Mouse (Mus musculus) T-helper 2 cell (primary cell): ENCODE data around the gene AI464131.

Experiments
- in situ Hi-C: fragments of 300-600 bp; cut with MboI, MseI; formaldehyde crosslinking; loops from one replicate; pipeline ENCODE4 v1.15.1; 2025; ENCODE audit warnings: high pct_unique_total_duplicates

The AI464131 gene

DNA sequence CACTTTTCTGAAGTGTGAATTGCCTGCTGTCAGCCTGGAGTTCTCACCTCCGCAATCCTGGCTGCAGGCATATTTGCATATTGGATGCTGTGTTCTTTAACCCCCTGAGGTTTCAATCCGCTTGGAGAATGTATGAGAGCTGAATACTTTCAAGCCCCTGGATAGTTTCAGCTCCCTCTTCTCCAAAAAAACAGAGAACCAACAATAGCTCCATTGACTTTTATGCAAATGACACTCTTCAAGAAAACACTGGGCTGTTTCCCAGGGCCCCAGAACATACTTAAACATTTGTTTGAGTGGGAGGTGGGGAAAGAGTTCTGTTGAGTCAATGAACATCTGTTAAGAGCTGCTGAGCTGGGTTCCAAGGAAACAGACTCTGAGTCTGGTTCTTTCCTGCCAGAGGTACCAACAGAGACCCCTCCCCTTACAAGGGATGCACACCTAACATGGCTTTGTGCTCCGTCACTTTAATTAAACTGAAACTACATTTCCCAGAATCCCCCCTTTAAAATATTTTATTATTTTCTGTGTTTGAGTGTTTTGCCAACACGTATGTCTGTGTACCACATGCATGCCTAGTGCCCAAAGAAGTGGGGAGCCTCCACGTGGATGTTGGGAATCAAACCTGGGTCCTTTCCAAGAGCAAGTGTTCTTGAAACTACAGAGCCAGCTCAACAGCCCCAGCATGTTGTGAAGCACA, 32.0 kb downstream of the AI464131 start:
- in situ Hi-C loops, result loop anchor here (25.0 kb wide), 1 partner anchor 1334 kb away; the partner anchor contains the start of gene Aco1

DNA sequence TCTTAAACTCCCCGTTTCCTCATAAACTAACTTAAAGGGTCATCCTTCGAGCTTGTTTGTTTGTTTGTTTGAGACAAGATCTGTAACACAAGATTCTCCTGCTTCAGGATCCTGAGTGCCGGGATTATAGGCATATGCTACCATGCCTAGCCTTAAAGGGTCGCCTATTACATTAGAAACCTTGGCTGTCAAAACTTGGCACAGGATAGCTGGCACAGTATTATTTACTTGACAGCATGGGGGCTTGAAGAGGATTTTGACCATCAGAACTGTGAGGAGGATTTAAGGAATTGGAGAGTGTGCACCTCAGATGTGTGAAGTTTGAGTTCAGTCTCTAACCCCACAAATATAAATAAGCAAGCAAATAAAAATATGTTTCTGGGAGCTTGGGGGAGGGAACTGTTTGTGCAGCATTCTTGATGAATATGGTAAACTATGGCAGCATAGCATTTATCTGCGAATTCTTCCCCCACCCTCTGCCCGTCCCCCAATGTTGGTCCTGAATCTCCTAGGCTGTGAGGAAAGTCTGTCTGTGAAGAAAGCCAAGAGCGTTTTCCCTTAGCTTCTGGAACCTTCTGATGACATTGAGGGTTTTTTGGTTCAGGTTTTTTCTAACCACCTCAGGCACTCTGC, 32.7 kb downstream of the AI464131 start:
- in situ Hi-C loops, result loop anchor here (25.0 kb wide), 1 partner anchor 1333 kb away; the partner anchor contains the start of gene Aco1

DNA sequence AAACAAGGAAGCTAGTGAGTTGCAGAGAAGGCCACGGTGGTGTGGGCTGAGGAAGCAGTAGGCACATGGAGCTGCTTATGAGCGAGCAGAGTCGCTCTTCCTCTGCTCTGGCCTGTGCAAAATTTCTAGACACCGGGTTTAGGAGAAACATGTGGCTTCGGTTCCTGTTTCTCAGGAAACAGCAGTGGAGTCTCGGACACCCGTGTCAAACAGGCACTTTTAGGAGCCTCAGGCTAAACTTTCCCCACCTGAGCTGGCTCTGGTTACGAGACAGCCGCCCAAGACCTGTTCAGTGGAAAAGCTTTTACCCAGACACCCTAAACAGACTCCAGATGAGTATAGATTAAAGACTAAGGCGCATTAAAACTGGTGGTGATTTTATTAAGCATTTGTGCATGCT, 33.7 kb downstream of the AI464131 start:
- in situ Hi-C loops, result loop anchor here (25.0 kb wide), 1 partner anchor 1332 kb away; the partner anchor contains the start of gene Aco1

DNA sequence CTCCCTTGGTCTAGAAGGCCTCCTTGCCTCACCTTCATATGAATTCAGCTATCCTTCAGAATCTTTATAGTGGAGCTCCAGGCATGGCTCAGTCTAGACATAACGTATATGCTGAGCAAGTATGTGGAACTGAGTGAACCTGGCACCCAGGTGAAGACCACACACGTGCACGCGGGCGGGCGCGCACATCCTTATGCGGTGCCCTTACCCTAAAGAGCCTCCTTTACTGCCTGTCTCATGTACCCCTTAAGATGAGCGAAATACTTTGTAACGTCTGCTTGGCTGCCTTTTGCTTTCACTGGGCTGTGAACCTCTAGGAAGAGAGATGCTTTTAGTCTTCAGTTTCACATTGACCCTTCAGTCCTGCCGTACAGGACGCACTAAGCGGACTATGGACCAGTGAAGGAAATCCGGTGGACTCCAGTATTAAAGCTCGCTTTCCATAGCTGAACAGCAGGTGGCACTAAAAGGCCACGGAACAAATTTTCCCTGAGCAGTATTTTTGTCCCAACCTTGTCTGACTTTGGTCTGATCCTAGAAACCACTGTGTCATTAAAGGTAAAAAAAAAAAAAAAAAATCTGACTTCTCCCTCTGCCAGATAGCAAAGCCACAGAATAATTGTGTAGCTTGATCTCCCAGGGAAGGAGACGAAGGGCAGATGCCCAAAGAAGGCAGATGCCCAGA, 34.3 kb downstream of the AI464131 start:
- in situ Hi-C loops, result loop anchor here (25.0 kb wide), 1 partner anchor 1331 kb away; the partner anchor contains the start of gene Aco1

DNA sequence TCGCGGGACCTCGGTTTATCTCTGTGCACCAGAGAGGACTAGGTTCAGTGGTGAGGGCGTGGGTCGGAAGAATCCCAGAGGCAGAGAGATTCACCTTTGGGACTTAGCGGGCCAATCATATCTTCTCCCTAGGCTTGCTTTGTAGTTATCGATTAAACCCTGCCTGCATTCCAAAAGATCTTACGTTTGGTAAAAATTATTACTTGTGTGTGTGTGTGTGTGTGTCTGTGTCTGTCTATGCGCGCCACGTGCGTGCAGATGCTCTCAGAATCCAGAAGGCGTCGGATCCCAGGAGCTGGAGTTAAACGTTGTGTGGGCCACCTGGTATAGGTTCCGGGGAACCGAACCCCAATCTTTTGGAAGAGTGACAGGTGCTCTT, 37.6 kb downstream of the AI464131 start:
- in situ Hi-C loops, result loop anchor here (25.0 kb wide), 1 partner anchor 1328 kb away; the partner anchor contains the start of gene Aco1

DNA sequence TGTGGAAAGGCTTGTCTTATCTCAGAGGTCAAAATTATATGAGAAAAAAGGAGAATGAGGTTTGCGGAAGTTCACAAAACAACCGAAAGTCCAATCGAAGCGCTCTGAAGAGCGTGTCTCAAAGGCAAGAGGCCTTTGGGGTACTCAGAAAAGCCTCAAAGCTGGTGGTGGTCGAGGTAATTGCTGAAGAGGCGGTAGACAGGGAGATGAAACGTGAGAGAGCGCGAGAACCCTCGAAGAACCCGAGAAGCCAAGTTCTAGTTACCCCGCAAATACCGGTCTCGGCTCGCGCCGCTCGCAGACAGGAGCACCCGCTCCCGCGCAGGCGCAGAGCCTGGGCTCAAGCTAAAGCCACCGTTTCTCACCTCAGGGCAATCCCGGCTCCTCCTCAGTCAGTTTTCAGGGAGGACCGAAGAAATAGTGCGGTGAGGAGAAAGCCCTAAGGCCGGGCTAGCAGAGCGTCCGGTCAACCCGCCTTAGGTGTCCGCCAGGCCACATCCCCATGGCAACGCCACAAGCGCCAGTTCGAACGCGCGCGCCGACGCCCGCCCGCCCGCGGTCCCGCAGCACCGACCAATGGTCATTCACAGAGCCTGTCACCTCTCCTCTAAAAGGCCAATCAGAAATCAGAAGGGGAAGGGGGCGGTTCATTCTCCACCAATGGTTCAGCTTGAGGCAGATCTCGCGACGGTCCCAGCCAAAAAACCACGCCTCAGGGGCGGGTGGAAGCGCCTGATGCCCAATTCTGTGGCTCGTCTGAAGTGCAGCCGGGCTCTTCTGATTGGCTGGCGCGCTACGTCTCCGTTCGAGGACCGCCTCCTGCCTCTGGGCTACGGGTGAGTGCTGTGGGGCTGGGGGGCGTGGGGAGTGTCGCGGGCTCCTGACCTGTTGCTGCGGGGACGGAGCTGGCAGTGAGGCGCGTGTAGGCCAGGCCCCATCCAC, 38.3 kb downstream of the AI464131 start, which contains the start of the genes Kif24 and Nudt2:
Kif24 (minus strand) TSS at position 543 of the 942 bp plus-strand sequence.
Nudt2 (plus strand) TSS at position 807 of the 942 bp plus-strand sequence.
- in situ Hi-C loops, result loop anchor here (25.0 kb wide), 1 partner anchor 1327 kb away; the partner anchor contains the start of gene Aco1

DNA sequence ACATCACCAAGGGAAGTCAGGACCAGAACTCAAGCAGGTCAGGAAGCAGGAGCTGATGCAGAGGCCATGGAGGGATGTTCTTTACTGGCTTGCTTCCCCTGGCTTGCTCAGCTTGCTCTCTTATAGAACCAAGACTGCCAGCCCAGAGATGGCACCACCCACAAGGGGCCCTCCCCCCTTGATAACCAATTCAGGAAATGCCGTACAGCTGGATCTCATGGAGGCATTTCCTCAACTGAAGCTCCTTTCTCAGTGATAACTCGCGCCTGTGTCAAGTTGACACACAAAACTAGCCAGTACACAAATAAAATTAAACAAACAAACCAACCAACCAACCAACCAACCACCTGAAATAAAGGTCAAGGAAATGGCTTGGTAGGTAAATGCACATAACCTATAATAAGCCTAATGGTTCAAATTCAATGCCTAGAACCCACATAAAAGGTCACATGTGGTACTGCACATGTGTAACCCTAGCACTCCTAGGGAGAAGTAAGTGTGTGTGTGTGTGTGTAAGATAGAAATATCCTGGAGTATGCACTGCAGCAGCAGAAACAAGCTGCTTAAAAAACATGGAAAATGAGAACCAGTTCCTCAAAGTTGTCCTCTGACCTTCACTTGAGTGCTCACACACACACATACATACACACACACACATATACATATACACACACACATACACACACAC, 39.7 kb downstream of the AI464131 start:
- in situ Hi-C loops, result loop anchor here (25.0 kb wide), 1 partner anchor 1326 kb away; the partner anchor contains the start of gene Aco1

DNA sequence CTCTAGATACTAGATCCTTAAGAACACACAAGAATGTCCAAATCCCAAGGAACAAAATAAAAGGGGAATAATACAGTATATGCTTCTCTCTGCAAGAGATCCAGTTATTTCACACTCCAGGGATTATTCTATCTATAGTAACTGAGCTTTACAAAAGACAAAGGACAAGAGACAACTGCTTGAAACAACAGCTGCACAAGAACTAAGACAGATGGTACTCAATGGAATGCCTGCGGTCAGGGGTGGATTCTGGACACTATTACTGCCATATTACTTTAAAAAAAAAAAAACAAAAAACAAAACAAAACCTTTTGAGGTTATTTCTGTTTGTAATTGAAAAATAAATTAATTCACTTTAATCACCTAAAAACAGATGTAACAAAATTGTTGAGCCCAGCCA, 42.2 kb downstream of the AI464131 start:
- in situ Hi-C loops, result loop anchor here (25.0 kb wide), 1 partner anchor 1323 kb away; the partner anchor contains the start of gene Aco1

DNA sequence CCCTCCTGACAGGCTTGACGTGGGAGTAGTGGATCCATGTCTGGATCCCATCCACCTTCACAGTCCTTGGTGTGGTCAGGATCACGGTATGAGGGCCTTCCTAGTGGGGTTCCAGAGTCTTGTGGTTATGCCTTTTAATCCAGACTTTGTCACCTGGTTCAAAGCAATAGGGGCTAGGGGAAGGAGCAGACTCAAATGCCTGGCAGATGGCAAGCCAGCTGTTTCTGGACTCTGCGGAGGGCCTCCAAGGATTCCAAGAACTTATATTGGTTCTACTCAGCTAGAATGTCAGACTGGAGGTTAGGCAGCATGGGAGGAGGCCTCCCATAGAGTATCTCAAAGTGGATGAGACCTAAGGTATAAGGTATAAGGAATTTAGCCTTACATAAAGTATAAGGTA, 55.3 kb downstream of the AI464131 start:
- in situ Hi-C loops, result no loop called here
